Mouse (Mus musculus): ENCODE results near the gene Med1. TPM values are rescaled to one million over a fixed set of nuclear protein-coding genes. Genes with fewer than 3 reads are reported as not detected.
"Not testable (repeated sequence)": the region's sequence is repeated elsewhere in the genome, so short reads cannot be mapped to it uniquely, and the experiment has no call there.

Med1 gene
- polyA plus RNA-seq (2012; rRNA removed) = 7.5 and 14.6 TPM in 2 replicates

GRCm38 (mm10) chr11:98192901-98193805 lies at the start of gene Med1:
Med1 (minus strand) TSS chr11:98193293.
- under 1% methylated on average over 53 of the region's 53 CpGs for WGBS
- DNase-seq (ENCODE audit: low read depth, low spot score) = peak; percentile 97

GRCm38 (mm10) chr11:98238995-98239394 lies 45.9 kb upstream of the Med1 start:
- no peak for DNase-seq (ENCODE audit: low read depth, low spot score)
- 20% methylated on average over 3 of the region's 3 CpGs for WGBS

- 74% methylated on average over 3 of the region's 3 CpGs for WGBS
- DNase-seq (ENCODE audit: low read depth, low spot score) = no peak
These were observed 45.3 kb upstream of the Med1 start for GRCm38 (mm10) chr11:98238416-98238815.

- WGBS = 82% methylated on average over 1 of the region's 1 CpGs
- DNase-seq (ENCODE audit: low read depth, low spot score) = no peak
These were observed 33.3 kb upstream of the Med1 start for GRCm38 (mm10) chr11:98226349-98226748.

- no peak for DNase-seq (ENCODE audit: low read depth, low spot score)
- WGBS = 60% methylated on average over 1 of the region's 1 CpGs
These were observed 20.2 kb upstream of the Med1 start for GRCm38 (mm10) chr11:98213311-98213710.

- DNase-seq (ENCODE audit: low read depth, low spot score) = not testable (repeated sequence)
- 75% methylated on average over 5 of the region's 5 CpGs for WGBS
These were observed 16.6 kb upstream of the Med1 start for GRCm38 (mm10) chr11:98209661-98210060.

GRCm38 (mm10) chr11:98206281-98206680 lies 13.2 kb upstream of the Med1 start:
- DNase-seq (ENCODE audit: low read depth, low spot score) = not testable (repeated sequence)
- WGBS = 22% methylated on average over 3 of the region's 3 CpGs

GRCm38 (mm10) chr11:98205463-98205862 lies 12.4 kb upstream of the Med1 start:
- no peak for DNase-seq (ENCODE audit: low read depth, low spot score)

GRCm38 (mm10) chr11:98203931-98204421 lies 10.9 kb upstream of the Med1 start:
- no peak for DNase-seq (ENCODE audit: low read depth, low spot score)
- WGBS = 1% methylated on average over 16 of the region's 16 CpGs

GRCm38 (mm10) chr11:98203351-98203911 lies 10.3 kb upstream of the Med1 start:
- WGBS = under 1% methylated on average over 37 of the region's 37 CpGs
- no peak for DNase-seq (ENCODE audit: low read depth, low spot score)

GRCm38 (mm10) chr11:98202641-98203350 lies 9.7 kb upstream of the Med1 start, which contains the start of gene Cdk12:
Cdk12 (plus strand) TSS chr11:98203059.
- DNase-seq (ENCODE audit: low read depth, low spot score) = peak; percentile 92
- under 1% methylated on average over 63 of the region's 63 CpGs for WGBS

- no peak for DNase-seq (ENCODE audit: low read depth, low spot score)
- under 1% methylated on average over 27 of the region's 27 CpGs for WGBS
These were observed 8.9 kb upstream of the Med1 start for GRCm38 (mm10) chr11:98201791-98202640.

GRCm38 (mm10) chr11:98190820-98191219 lies 2.3 kb downstream of the Med1 start:
- no peak for DNase-seq (ENCODE audit: low read depth, low spot score)
- 63% methylated on average over 5 of the region's 5 CpGs for WGBS

GRCm38 (mm10) chr11:98187640-98188395 lies 5.3 kb downstream of the Med1 start:
- 83% methylated on average over 9 of the region's 9 CpGs for WGBS
- DNase-seq (ENCODE audit: low read depth, low spot score) = no peak

GRCm38 (mm10) chr11:98182149-98182548 lies 10.9 kb downstream of the Med1 start:
- WGBS = 56% methylated on average over 3 of the region's 3 CpGs
- DNase-seq (ENCODE audit: low read depth, low spot score) = not testable (repeated sequence)

- no peak for DNase-seq (ENCODE audit: low read depth, low spot score)
- WGBS = 52% methylated on average over 1 of the region's 1 CpGs
These were observed 24.7 kb downstream of the Med1 start for GRCm38 (mm10) chr11:98168400-98168799.

GRCm38 (mm10) chr11:98155094-98155493 lies 38.0 kb downstream of the Med1 start:
- 83% methylated on average over 6 of the region's 6 CpGs for WGBS
- no peak for DNase-seq (ENCODE audit: low read depth, low spot score)

- no peak for DNase-seq (ENCODE audit: low read depth, low spot score)
- WGBS = 4% methylated on average over 10 of the region's 10 CpGs
These were observed 42.4 kb downstream of the Med1 start for GRCm38 (mm10) chr11:98150625-98151156.
